Mouse (Mus musculus) E14TG2a.4 (cell line): ENCODE results near the gene Rdh9.
"Not testable (repeated sequence)": the region's sequence is repeated elsewhere in the genome, so short reads cannot be mapped to it uniquely, and the experiment has no call there.

Experiments
- CTCF ChIP-seq: conservative IDR thresholded peaks from 2 replicates; pipeline ENCODE4 v1.5.1; 2014; ENCODE audit warnings: low read length
- NANOG ChIP-seq: IDR thresholded peaks from 2 replicates; pipeline ENCODE4 v1.6.1; 2014; ENCODE audit warnings: borderline replicate concordance, low read length, mixed read lengths
- POU5F1 ChIP-seq: IDR thresholded peaks from 2 replicates; pipeline ENCODE4 v1.6.1; 2014; ENCODE audit warnings: low read length, borderline replicate concordance

GRCm38 (mm10) chr10:127785411-127785810 lies 9.2 kb downstream of the Rdh9 start:
- not testable (repeated sequence) for TF ChIP-seq CTCF, POU5F1, NANOG
